Mouse (Mus musculus): Measurements from ENCODE around the gene Rbp2. TPM values are rescaled to one million over a fixed set of nuclear protein-coding genes. Genes with fewer than 3 reads are reported as not detected.

Rbp2 gene
- total RNA-seq (2015; ENCODE audit: low replicate concordance) (not detected in 2 replicates), total RNA-seq (2017; ENCODE audit: low replicate concordance) (not detected in 2 replicates)

- ATAC-seq (replicated peaks; ENCODE audit: low FRiP score, poor library complexity, severe bottlenecking) = no peak
These were observed at the start of gene Rbp2 for GRCm38 (mm10) chr9:98485815-98486214. Rbp2 (plus strand) TSS chr9:98486115.

DNA sequence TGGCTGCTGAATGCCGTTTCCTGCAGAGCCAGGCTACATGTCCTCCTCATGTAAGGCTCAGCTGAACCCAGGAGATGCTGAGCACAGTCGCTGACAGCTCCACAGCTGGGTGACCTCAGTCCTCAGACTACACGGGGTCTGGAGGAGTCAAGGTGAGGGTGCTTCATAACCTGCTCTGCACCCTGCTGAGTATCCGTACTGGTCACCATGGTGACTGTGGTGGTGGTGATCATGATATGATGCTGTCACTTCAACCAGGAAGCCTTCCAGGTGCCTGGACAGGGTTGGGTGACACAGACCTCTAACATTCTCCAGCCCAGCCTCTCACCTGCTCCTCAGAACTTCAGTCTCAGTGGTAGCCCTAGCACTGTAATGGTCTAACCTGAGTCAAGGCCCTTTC lies 48.1 kb upstream of the Rbp2 start:
- 0 out of 2 replicates have a peak, but pooled peaks have one; percentile 31 for ATAC-seq (replicated peaks; ENCODE audit: low FRiP score, poor library complexity, severe bottlenecking)

DNA sequence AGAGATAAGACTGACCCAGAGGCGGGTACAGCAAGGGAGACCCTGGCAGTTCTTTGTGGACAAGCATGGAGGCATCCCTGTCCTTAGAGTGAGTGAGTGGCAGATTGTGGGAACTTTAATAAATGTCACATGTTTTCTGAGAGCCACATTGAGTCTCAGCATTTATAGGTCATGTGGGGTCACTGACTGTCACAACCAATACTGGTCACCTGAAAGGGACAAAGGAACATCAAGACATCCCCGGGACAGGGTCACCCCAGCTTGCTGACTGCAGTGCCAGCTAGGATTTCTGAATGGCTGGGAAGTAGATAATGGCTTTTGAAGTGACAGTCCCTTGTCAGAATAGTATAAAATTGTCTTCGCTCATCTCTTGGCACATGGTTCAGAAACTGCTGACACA lies 46.8 kb upstream of the Rbp2 start:
- no peak for ATAC-seq (replicated peaks; ENCODE audit: low FRiP score, poor library complexity, severe bottlenecking)

DNA sequence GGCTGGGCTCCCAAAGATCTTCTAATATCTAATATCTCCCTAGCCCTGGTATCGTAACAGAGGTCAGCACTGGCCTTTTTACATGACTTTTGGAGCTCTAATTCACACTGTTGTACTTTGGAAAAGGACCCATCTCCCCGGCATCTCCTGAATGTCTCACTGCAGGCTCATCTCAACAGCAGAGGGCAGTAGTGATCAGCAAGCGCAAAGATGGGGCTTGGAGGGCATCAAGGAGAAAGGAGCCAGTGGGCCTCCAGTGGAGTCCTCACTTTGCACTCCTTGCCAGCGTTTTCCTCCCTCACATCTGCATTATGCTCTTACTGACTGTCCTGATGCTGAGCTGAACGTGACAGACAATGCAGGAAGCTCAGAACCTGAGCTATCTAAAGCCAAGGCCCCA lies 43.3 kb upstream of the Rbp2 start:
- ATAC-seq (replicated peaks; ENCODE audit: low FRiP score, poor library complexity, severe bottlenecking) = no peak

DNA sequence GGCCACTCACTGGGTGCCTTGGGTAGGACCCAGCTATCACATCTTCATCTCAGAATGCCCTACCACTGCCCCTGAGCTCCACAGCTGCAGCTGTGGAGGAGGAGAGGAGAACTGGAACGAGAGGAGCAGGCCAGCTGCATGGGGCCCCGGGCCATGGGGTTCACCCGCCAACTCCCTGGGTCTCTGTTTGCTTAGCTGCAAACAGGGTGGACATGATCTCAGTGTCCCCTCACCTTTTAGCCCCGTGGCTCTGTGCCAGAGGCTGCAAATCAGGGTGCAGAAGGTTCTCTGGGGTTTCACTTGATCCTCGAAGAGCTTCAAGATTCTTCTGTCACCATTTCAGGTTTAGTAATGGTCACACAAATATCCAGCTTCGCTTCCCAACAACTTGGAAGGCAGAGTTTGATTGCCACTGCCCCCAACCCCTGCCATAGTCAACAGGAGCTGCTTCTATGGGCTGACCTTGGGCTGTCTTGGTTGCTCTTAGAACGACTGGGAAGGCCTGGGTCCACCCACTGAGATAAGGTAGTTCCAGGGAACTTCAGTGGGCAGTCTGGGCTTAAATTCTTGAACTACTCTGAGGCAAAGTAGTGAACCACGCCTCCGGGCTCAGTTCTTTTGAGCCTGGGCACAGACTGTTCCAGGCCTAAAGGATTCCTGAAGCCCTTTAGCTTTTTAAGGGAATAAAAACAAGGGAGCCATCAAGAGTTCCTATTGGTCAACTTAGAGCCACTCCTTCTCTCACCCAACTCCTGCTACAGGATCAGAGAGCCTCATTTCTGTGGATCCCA lies 40.4 kb upstream of the Rbp2 start:
- no peak for ATAC-seq (replicated peaks; ENCODE audit: low FRiP score, poor library complexity, severe bottlenecking)

GRCm38 (mm10) chr9:98450976-98451375 lies 34.9 kb upstream of the Rbp2 start:
- no peak for ATAC-seq (replicated peaks; ENCODE audit: low FRiP score, poor library complexity, severe bottlenecking)

- ATAC-seq (replicated peaks; ENCODE audit: low FRiP score, poor library complexity, severe bottlenecking) = no peak
These were observed 19.2 kb upstream of the Rbp2 start for GRCm38 (mm10) chr9:98466709-98467108.

- no peak for ATAC-seq (replicated peaks; ENCODE audit: low FRiP score, poor library complexity, severe bottlenecking)
These were observed 5.7 kb upstream of the Rbp2 start for GRCm38 (mm10) chr9:98480172-98480749.

GRCm38 (mm10) chr9:98482256-98482655 lies 3.7 kb upstream of the Rbp2 start:
- ATAC-seq (replicated peaks; ENCODE audit: low FRiP score, poor library complexity, severe bottlenecking) = no peak

- ATAC-seq (replicated peaks; ENCODE audit: low FRiP score, poor library complexity, severe bottlenecking) = no peak
These were observed 895 bp upstream of the Rbp2 start for GRCm38 (mm10) chr9:98485020-98485419.

DNA sequence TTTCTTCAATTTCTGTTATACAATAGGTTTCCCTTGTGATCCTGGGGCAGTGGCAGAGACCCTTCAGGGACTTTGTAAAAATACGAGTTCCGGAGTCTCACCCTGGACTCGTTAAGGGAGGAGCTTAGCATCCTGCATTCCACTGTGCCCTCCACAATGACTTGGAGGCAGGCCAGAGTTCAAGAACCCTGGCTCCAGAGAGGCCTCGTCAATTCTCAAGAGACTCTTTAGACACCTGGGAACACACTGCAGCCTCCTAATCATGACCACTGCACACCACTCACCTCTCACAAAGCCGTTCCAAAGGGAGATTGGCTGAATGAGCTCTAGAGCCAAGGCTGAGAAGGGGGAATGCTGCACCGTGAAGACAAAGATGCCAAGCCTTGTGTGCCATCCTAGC lies 1.4 kb downstream of the Rbp2 start:
- no peak for ATAC-seq (replicated peaks; ENCODE audit: low FRiP score, poor library complexity, severe bottlenecking)

DNA sequence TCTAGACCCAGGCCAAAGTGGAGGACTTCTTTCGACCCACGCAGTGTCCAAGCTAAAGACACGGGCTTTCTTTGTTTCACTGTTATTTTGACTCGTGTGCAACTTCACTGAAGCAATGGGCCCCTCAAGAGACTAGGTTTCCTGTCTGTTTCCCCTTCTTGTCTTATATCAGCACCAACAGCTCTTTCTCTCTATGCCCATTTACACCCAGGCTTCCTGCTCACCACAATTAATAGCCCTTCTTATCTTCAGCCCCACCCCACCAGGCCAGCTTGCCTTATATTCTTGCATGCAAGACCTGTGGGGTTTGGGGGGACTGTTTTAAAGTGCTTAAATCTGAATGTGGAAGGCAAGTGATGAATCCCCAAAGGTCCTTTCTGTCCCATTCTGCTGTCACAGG lies 3.6 kb downstream of the Rbp2 start:
- ATAC-seq (replicated peaks; ENCODE audit: low FRiP score, poor library complexity, severe bottlenecking) = no peak

DNA sequence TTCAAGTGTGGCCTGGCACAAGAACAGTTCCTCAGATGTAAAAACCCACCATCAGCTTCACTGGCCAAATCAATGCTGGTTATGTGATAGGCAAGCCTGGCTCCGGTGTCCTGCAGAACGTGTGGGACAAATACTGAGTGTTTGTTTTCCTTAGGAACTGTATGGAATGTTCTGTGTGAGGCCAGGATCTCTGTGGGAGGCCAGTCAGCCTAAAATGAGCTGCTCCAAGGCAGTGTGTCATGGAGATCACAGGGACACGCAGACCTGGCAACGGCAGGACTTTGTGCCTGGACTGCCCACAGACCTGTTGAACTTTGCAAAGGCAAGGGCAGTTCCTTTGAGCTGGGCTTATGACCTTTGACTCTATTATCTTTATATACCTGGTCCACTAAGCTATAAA lies 4.2 kb downstream of the Rbp2 start:
- ATAC-seq (replicated peaks; ENCODE audit: low FRiP score, poor library complexity, severe bottlenecking) = no peak

DNA sequence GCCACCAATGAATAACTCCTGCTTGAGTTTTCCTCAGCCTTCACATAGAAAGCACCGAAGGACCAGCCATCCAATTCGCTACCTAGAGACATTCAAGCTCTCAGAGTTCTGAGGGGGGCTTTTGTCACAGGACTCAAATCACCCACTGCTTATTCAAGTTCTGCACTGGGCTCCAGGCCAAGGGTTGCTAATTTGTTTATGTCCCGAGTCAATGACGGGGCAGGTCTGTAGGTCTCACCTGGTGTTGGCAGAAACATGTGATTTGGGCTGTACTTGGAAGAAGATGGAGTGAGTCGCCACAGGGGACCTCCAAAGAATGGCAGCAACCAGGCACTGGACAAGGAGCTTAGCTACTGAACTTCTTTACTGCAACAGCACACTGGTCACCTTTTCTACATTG lies 5.2 kb downstream of the Rbp2 start:
- no peak for ATAC-seq (replicated peaks; ENCODE audit: low FRiP score, poor library complexity, severe bottlenecking)

GRCm38 (mm10) chr9:98492212-98492611 lies 6.3 kb downstream of the Rbp2 start:
- no peak for ATAC-seq (replicated peaks; ENCODE audit: low FRiP score, poor library complexity, severe bottlenecking)

DNA sequence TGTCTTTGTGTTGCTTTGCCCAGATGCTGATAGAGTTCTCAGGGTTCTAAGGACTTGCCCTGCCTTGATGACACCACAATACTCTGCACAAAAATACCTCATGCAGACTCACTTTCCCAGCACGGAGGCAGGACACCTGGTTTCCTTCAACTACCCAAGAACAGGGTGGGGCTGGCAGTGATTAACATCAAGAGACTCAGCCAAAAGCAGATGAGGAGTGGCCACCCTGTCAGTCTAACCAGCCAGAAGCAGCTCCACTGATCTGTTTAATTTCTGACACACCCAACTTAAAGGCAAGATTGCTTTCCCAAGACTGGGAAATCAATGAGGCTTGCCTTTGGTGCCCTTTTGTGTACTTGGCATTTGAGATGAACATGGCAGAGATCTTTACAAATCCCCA lies 6.9 kb downstream of the Rbp2 start:
- ATAC-seq (replicated peaks; ENCODE audit: low FRiP score, poor library complexity, severe bottlenecking) = no peak

GRCm38 (mm10) chr9:98497157-98497556 lies 11.2 kb downstream of the Rbp2 start:
- no peak for ATAC-seq (replicated peaks; ENCODE audit: low FRiP score, poor library complexity, severe bottlenecking)

DNA sequence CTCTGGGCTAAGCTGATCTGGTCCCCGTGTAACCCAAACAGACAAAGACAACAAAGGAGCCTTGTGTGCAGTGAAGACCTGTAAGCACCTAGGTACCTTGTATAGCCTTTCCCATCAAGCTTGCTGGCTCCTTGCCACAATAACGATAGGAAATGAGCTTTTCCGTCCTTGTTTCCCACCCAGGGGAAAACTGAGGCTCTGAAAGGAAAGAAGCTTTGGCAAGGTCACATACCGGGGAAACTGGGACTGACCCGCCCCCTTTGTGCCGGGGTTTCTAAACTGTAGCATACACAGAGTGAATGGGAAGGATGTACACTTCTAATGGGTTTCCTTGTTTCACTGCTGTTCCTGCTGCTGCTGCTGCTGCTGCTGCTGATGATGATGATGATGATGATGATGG lies 12.1 kb downstream of the Rbp2 start:
- ATAC-seq (replicated peaks; ENCODE audit: low FRiP score, poor library complexity, severe bottlenecking) = no peak

DNA sequence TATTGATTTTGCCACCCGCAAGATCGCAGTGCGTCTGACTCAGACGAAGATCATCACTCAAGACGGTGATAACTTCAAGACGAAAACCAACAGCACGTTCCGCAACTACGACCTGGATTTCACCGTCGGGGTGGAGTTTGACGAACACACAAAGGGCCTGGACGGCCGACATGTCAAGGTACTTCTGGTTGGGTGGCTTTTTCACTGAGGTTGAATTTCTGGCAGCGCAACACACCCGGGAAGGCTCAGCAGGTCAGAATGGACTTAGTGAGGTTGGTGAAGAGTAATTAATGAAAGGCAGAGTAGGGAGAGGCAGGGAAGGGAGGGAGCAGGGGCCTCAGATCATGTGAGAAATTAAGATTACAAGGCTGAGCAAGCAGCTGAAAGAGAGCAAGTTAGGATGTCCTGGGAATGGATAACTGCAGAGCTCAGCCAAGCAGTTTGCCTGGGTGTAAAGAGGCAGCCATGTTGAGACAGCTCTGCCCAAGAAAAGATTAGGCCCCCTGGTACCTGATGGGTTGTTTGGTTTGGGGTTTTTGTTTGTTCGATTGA lies 12.9 kb downstream of the Rbp2 start:
- no peak for ATAC-seq (replicated peaks; ENCODE audit: low FRiP score, poor library complexity, severe bottlenecking)

DNA sequence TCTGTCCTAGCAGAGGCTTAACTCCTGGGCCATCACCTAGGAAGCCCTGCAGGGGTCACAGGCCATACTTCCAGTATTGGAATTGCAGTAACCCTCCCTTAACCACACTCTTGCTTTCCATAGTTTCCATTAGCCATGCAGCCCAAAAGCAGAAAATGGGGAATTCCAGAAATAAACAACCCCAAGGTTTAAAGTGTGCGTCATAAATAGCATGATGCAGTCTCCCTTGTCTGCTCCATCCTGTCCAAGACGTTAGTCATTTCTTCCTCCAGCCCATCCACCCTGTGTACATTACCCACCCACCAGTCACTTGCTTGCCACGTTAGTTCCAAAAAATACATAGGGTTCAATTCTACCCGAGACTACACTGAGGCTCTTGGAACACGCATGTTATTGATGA lies 13.7 kb downstream of the Rbp2 start:
- ATAC-seq (replicated peaks; ENCODE audit: low FRiP score, poor library complexity, severe bottlenecking) = no peak

GRCm38 (mm10) chr9:98507480-98507879 lies 21.6 kb downstream of the Rbp2 start:
- no peak for ATAC-seq (replicated peaks; ENCODE audit: low FRiP score, poor library complexity, severe bottlenecking)
